Mouse (Mus musculus): Measurements from ENCODE around the gene D10Wsu102e. TPM values are rescaled to one million over a fixed set of nuclear protein-coding genes. Genes with fewer than 3 reads are reported as not detected.

The D10Wsu102e gene
- 0.13 TPM for polyA plus RNA-seq (2015; fragmentation: Illumina TruSeq; extraction: RNeasy Lipid Tissue Mini Kit (QIAGEN cat#74804); ENCODE audit: insufficient read depth, low read depth, low replicate concordance)

DNA sequence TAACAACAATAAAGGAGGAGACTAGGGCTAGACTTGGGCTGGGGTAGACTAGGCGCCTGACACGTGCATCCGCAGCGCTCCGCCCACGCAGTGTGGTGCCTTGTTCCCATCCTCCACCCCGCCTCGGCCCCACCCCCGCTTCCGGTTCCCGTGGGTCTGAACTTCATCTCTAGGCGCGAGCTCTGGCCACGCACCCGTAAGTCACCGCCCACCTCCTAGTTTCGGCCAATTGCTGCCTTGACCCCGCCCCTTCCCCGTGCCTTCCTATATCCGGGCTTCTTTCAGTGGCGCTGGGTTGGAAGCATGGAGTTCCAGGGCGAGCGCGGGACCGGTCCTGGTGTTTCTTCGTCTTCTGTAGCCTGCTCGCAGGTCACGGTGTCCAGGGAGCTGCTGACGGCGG is at the start of gene D10Wsu102e:
TSS of gene D10Wsu102e (plus strand) at position 266 of the 400 bp plus-strand sequence.

DNA sequence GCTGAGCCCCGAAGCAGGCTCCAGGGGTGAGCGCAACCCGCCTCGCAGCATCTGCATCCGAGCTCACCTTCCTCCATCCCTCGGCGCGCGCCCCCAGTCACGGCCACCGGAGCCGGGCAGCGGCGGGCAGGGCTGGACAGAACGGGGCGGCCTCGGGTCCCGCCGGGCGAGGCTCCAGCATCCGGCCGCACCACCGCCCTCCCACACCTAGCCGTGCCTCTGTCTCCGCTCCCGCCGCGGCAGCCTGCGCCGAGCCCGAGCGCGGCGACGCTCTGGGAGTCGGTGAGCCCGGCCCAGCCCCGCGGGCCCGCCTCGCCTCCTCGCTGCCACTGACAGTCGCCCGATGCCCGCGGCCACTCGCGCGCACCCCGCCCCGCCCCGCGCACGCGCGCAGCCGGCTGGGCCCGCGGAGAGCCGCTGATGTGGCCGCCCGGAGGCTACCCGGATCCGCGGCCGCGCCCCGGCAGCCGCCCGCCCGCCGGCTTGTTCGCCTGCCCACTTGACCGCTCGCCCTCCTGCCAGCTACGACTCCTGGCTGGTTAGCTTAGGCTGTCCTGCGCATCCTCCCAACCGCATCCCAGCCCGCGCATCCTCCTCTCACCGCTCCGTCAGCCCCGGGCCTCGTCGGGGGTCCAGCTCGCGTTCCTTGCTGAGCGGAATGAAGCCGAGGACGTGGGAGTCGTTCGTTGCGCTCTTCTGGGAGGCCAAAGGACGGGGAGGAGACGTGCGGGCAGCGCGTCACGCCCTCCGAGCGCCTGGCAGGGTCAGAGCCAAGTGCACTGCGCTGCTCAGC is 22.7 kb upstream of the D10Wsu102e start, which contains the start of gene Slc41a2:
TSS of gene Slc41a2 (minus strand) at position 724 of the 793 bp plus-strand sequence.

DNA sequence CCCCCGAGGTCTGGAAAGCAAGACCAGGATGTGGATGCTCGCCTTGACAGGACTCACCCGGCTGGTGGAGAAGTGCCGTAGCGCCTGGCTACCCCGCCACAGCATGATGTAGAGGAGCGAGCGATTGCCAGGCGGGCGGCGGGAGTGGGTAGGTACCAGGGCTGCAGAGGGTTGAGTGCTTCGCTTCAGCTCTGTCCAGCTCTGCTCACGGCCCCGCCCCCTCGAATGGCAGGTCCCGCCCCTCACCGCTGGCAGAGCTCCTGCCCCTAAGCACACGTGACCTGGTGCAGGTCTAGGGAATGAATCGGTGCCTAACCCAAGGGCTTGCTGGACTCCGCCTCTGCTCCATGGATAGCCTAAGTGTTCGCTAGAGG is 173.9 kb downstream of the D10Wsu102e start, which contains the start of gene Aldh1l2:
TSS of gene Aldh1l2 (minus strand) at position 231 of the 374 bp plus-strand sequence.

Other genes starting within 250 kb of the D10Wsu102e start
- 1.2 TPM for gene Slc41a2, start 22.3 kb upstream of the D10Wsu102e start, polyA plus RNA-seq (2015; fragmentation: Illumina TruSeq; extraction: RNeasy Lipid Tissue Mini Kit (QIAGEN cat#74804); ENCODE audit: insufficient read depth, low read depth, low replicate concordance)
- gene Aldh1l2, start 173.9 kb downstream of the D10Wsu102e start, polyA plus RNA-seq (2015; fragmentation: Illumina TruSeq; extraction: RNeasy Lipid Tissue Mini Kit (QIAGEN cat#74804); ENCODE audit: insufficient read depth, low read depth, low replicate concordance), result 15.1 TPM
- 5.4 TPM for gene Washc4, start 183.5 kb downstream of the D10Wsu102e start, polyA plus RNA-seq (2015; fragmentation: Illumina TruSeq; extraction: RNeasy Lipid Tissue Mini Kit (QIAGEN cat#74804); ENCODE audit: insufficient read depth, low read depth, low replicate concordance)

Measured in pancreas, adult 10 weeks (tissue).